Mouse (Mus musculus): ENCODE results near the gene Ugt1a7c. TPM values are rescaled to one million over a fixed set of nuclear protein-coding genes. Genes with fewer than 3 reads are reported as not detected.
"Not testable (repeated sequence)": the region's sequence is repeated elsewhere in the genome, so short reads cannot be mapped to it uniquely, and the experiment has no call there.

Ugt1a7c gene
- polyA plus RNA-seq, 1 experiment from 2014 or later, result 1.2 TPM

DNA sequence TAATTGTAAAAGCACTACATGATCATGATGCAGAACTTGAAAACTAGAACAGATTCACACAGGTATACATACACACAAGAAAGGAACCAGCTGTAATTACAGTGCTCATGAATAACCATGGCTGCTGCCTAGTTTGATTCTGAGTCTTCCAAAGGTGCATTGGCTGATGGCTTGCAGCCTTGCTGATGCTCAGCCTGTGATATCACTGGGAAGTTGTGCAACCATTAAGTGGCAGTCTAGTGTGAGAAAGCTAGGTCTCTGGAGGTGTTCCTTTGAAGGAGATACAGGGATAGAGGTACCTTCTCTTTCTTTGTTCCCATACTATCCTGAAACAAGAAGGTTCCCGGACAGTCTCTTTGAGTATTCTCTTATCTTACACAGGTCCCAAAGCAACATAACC lies 124.2 kb downstream of the Ugt1a7c start:
- Histone ChIP-seq H3K4me2 (replicated peaks) (no peak overlapping the region), H3K36me3 (no peaks in the 10 kb centered on the region), H3K9me3 (peaks cover 37% of the 10 kb centered on the region), H3K4me3 (no peak overlapping the region), H3K9ac (replicated peaks) (no peak overlapping the region), H3K27me3 (no peaks in the 10 kb centered on the region), H3K27ac (replicated peaks) (no peak overlapping the region), H3K4me1 (no peaks in the 10 kb centered on the region)
- ATAC-seq (ENCODE audit: low FRiP score, low read depth), result no peak
- WGBS, result 15% methylated on average over 1 of the region's 1 CpGs

GRCm38 (mm10) chr1:88220336-88220735 lies 125.5 kb downstream of the Ugt1a7c start:
- H3K9ac ChIP-seq (replicated peaks), result no peak overlapping the region
- no peaks in the 10 kb centered on the region for H3K27me3 ChIP-seq
- no peak overlapping the region for H3K4me2 ChIP-seq (replicated peaks)
- ATAC-seq (ENCODE audit: low FRiP score, low read depth), result no peak
- H3K9me3 ChIP-seq, result peaks cover 27% of the 10 kb centered on the region
- H3K4me3 ChIP-seq, result no peak overlapping the region
- no peak overlapping the region for H3K27ac ChIP-seq (replicated peaks)
- no peaks in the 10 kb centered on the region for H3K4me1 ChIP-seq
- no peaks in the 10 kb centered on the region for H3K36me3 ChIP-seq

GRCm38 (mm10) chr1:88222216-88222615 lies 127.4 kb downstream of the Ugt1a7c start:
- Histone ChIP-seq H3K9me3 (peaks cover 30% of the 10 kb centered on the region), H3K4me3 (no peak overlapping the region), H3K4me2 (replicated peaks) (no peak overlapping the region), H3K36me3 (no peaks in the 10 kb centered on the region), H3K27me3 (no peaks in the 10 kb centered on the region), H3K9ac (replicated peaks) (no peak overlapping the region), H3K4me1 (no peaks in the 10 kb centered on the region), H3K27ac (replicated peaks) (no peak overlapping the region)
- WGBS, result 49% methylated on average over 2 of the region's 2 CpGs
- ATAC-seq (ENCODE audit: low FRiP score, low read depth), result no peak

DNA sequence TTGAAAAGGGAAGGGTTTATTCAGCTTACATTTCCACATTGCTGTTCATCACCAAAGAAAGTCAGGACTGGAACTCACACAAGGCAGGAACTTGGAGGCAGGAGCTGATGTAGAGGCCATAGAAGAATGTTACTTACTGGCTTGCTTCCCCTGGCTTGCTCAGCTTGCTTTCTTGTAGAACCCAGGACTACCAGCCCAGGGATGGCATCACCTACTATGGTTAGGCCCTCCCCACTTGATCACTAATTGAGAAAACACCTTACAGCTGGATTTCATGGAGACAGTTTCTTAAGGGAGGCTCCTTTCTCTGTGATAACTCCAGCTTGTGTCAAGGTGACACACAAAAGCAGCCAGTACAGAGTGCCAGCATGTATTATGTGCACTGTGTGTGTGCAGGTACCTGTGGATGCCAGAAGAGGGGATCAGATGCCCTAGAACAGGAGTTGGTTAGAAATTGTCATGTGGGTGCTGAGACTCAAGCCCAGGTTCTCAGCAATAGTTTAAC lies 128.2 kb downstream of the Ugt1a7c start:
- not testable (repeated sequence) for H3K9ac ChIP-seq (replicated peaks); H3K4me3 ChIP-seq; H3K36me3 ChIP-seq; H3K4me1 ChIP-seq; ATAC-seq (ENCODE audit: low FRiP score, low read depth); H3K27ac ChIP-seq (replicated peaks); H3K27me3 ChIP-seq; H3K4me2 ChIP-seq (replicated peaks)
- H3K9me3 ChIP-seq, result peaks cover 33% of the 10 kb centered on the region

DNA sequence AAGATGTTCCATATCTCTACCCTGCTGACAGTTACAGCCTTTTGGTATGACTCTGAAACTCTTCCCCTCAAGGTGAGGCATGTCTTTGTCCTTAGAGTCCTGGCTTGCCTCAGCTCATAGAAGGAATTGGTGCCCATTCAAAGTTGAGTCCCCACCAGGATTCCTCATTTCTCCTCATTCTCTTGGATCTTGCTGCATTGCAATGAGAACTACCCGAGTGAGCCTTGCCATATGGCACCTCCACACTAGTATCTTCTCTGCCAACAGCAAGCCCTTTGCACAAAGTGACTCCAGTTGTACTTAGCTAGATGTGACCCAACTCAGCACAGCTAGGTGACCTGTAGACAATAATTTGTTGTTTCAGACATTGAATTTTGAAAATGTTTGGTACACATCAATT lies 128.7 kb downstream of the Ugt1a7c start:
- H3K9ac ChIP-seq (replicated peaks), result no peak overlapping the region
- no peaks in the 10 kb centered on the region for H3K27me3 ChIP-seq
- WGBS, result 60% methylated on average over 1 of the region's 1 CpGs
- no peak overlapping the region for H3K4me3 ChIP-seq
- peaks cover 38% of the 10 kb centered on the region for H3K9me3 ChIP-seq
- no peaks in the 10 kb centered on the region for H3K4me1 ChIP-seq
- no peak overlapping the region for H3K27ac ChIP-seq (replicated peaks)
- H3K36me3 ChIP-seq, result no peaks in the 10 kb centered on the region
- no peak for ATAC-seq (ENCODE audit: low FRiP score, low read depth)
- no peak overlapping the region for H3K4me2 ChIP-seq (replicated peaks)

GRCm38 (mm10) chr1:88224029-88224776 lies 129.3 kb downstream of the Ugt1a7c start:
- Histone ChIP-seq H3K36me3 (no peaks in the 10 kb centered on the region), H3K27me3 (no peaks in the 10 kb centered on the region), H3K27ac (replicated peaks) (no peak overlapping the region), H3K4me3 (no peak overlapping the region), H3K4me1 (no peaks in the 10 kb centered on the region), H3K4me2 (replicated peaks) (no peak overlapping the region), H3K9me3 (peaks cover 44% of the 10 kb centered on the region), H3K9ac (replicated peaks) (no peak overlapping the region)
- WGBS, result 68% methylated on average over 2 of the region's 2 CpGs
- no peak for ATAC-seq (ENCODE audit: low FRiP score, low read depth)

GRCm38 (mm10) chr1:88225301-88225700 lies 130.4 kb downstream of the Ugt1a7c start:
- H3K36me3 ChIP-seq; ATAC-seq (ENCODE audit: low FRiP score, low read depth): not testable (repeated sequence)
- WGBS, result 38% methylated on average over 2 of the region's 2 CpGs

DNA sequence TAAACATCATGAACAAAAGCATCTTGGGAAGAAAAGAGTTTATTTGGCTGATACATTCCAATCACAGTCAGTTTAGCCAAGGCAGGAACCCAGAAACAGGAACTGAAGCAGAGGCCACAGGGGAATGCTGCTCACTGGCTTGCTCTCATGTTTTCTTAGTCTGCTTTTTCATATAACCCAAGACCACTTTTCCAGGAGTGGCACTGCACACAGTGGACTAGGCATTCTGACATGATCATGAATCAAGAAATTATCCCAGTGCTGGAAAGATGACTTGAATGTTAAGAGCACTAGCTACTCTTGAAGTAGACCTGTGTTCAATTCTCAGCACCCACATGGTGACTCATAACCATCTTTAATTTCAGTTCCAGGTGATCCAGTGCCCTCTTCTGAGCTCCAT lies 130.9 kb downstream of the Ugt1a7c start:
- no peak overlapping the region for H3K4me2 ChIP-seq (replicated peaks)
- no peak overlapping the region for H3K9ac ChIP-seq (replicated peaks)
- no peak overlapping the region for H3K4me3 ChIP-seq
- no peaks in the 10 kb centered on the region for H3K36me3 ChIP-seq
- H3K27ac ChIP-seq (replicated peaks), result no peak overlapping the region
- ATAC-seq (ENCODE audit: low FRiP score, low read depth), result no peak
- no peaks in the 10 kb centered on the region for H3K27me3 ChIP-seq
- no peaks in the 10 kb centered on the region for H3K4me1 ChIP-seq
- peaks cover 60% of the 10 kb centered on the region for H3K9me3 ChIP-seq

More at GRCm38 (mm10) chr1:88225301-88225700, 130.4 kb downstream of the Ugt1a7c start:
- not testable (repeated sequence) for H3K9ac ChIP-seq (replicated peaks); H3K27ac ChIP-seq (replicated peaks); H3K4me1 ChIP-seq; H3K4me2 ChIP-seq (replicated peaks); H3K27me3 ChIP-seq; H3K4me3 ChIP-seq
- peaks cover 55% of the 10 kb centered on the region for H3K9me3 ChIP-seq

GRCm38 (mm10) chr1:88226670-88227379 lies 132.0 kb downstream of the Ugt1a7c start, which contains the start of gene Mroh2a:
Gene Mroh2a (plus strand): TSS chr1:88226986.
- Histone ChIP-seq H3K4me3 (no peak within 1 kb of the TSS), H3K27ac (replicated peaks) (no peak within 1 kb of the TSS), H3K4me2 (replicated peaks) (no peak within 1 kb of the TSS), H3K9me3 (peaks cover 70% of the 10 kb centered on the region), H3K27me3 (no peaks in the 10 kb centered on the region), H3K36me3 (no peaks in the 10 kb centered on the region), H3K4me1 (no peaks in the 10 kb centered on the region), H3K9ac (replicated peaks) (no peak within 1 kb of the TSS)
- WGBS, result 50% methylated on average over 5 of the region's 5 CpGs
- ATAC-seq (ENCODE audit: low FRiP score, low read depth), result no peak

DNA sequence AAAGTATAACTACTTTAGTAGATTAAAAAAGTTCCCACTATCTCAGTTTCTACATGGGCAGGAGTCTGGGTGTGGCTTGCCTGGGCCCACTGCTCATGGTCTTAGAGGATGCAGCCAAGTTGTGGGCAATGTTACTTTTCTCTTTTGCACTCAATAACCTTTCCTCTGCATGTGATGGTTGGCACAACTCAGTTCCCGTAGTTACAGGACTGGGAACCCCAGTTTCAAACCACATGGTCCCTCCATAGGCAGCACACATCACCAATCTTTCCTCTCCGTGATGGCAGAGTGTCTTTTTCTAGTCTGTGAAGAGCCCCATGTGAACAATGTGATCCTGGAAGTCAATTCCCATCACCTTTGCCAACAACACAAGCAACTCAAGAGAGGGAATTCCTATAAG lies 132.6 kb downstream of the Ugt1a7c start:
- no peaks in the 10 kb centered on the region for H3K4me1 ChIP-seq
- WGBS, result 62% methylated on average over 2 of the region's 2 CpGs
- H3K36me3 ChIP-seq, result no peaks in the 10 kb centered on the region
- no peak overlapping the region for H3K4me2 ChIP-seq (replicated peaks)
- no peak overlapping the region for H3K4me3 ChIP-seq
- no peak for ATAC-seq (ENCODE audit: low FRiP score, low read depth)
- H3K9ac ChIP-seq (replicated peaks), result no peak overlapping the region
- peaks cover 72% of the 10 kb centered on the region for H3K9me3 ChIP-seq
- H3K27ac ChIP-seq (replicated peaks), result no peak overlapping the region
- no peaks in the 10 kb centered on the region for H3K27me3 ChIP-seq

GRCm38 (mm10) chr1:88228121-88228520 lies 133.3 kb downstream of the Ugt1a7c start:
- Histone ChIP-seq H3K4me1 (no peaks in the 10 kb centered on the region), H3K36me3 (no peaks in the 10 kb centered on the region), H3K4me2 (replicated peaks) (no peak overlapping the region), H3K9me3 (peaks cover 79% of the 10 kb centered on the region), H3K27me3 (no peaks in the 10 kb centered on the region), H3K9ac (replicated peaks) (no peak overlapping the region), H3K27ac (replicated peaks) (no peak overlapping the region), H3K4me3 (no peak overlapping the region)
- no peak for ATAC-seq (ENCODE audit: low FRiP score, low read depth)
- WGBS, result 70% methylated on average over 7 of the region's 7 CpGs

DNA sequence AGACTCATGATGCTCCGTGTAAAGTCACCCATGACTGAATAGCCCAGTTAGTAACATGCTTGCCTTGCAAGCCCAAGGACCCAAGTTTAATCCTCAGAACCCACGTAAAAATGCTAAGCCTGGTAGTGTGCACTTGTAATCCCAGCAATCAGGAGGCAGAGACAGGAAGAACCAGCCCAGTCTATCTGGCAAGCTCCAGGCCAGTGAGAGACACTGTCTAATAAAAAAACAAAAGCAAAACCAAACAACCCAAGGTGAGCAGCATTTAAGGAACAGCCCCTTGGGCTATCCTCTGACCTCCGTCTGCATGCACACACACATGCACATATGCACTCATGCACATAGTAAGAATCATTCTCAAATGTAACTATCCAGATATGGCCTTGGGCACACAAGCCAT lies 134.7 kb downstream of the Ugt1a7c start:
- Histone ChIP-seq H3K27me3 (no peaks in the 10 kb centered on the region), H3K27ac (replicated peaks) (no peak overlapping the region), H3K4me2 (replicated peaks) (no peak overlapping the region), H3K4me3 (no peak overlapping the region), H3K36me3 (no peaks in the 10 kb centered on the region), H3K9me3 (peaks cover 93% of the 10 kb centered on the region), H3K4me1 (no peaks in the 10 kb centered on the region), H3K9ac (replicated peaks) (no peak overlapping the region)
- WGBS, result 78% methylated on average over 3 of the region's 3 CpGs
- ATAC-seq (ENCODE audit: low FRiP score, low read depth), result no peak

All from midbrain, embryonic 12.5 days (tissue).